Mouse (Mus musculus): ENCODE measurements around the gene Gm2a.

DNA sequence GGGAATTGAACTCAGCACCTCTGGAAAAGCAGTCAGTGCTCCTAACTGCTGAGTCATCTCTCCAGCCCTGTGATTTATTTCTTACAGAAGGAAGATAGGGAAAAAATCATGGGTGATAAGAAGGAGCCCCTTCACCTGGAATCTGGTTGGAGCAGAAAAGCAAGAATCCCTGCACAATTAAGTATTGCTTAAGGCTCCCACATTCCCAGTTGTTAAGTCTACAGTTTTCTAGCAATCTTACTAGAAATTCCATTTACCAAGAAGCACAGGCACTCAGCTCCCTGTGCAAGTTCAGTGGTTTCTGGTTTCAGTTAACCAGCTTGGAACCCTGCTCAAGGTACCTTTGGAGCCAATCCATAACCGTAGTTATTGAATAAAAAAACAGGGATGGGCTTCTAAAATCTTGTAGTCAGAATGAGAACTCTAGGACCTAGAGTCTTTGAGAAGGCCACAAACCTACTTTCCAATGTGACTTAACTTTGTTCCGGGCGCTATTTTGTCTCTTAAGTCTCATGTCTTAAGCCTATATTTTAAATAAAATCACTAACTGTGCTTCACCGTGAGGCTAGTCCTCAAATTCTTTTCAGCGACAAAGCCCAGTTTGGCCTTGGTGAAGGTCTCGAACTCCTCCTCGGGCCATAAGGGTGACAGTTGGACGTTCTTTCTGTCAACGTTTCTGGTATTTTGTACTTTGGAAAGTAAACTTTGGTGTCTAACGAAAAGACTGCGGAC is 1.0 kb upstream of the Gm2a start:
- TF ChIP-seq POLR2A (IDR thresholded peaks at IDR 0.05; ENCODE audit: borderline replicate concordance, control insufficient read depth, low read depth, low read length): no peak
- no peak for TF ChIP-seq CTCF (IDR thresholded peaks at IDR 0.05; ENCODE audit: control insufficient read depth, insufficient read depth, low read length)

Data from bone marrow, adult 2 months (tissue).